Mouse (Mus musculus): Measurements from ENCODE around the gene D930007J09Rik.

GRCm38 (mm10) chr13:32833237-32833636, 30.6 kb upstream of the D930007J09Rik start:
- TF ChIP-seq CTCF (IDR thresholded peaks at IDR 0.05; ENCODE audit: low read depth) (no peak), EP300 (IDR thresholded peaks at IDR 0.05; ENCODE audit: low read depth) (no peak)

All from heart, postnatal 0 days (tissue).